Comparison of ENCODE assay signal across 8 mouse cellular contexts in genomic region chr8:53680846-53681245, GRCm38 (mm10). TPM values are rescaled to one million over a fixed set of nuclear protein-coding genes. Genes with fewer than 3 reads are reported as not detected.
A peak's percentile ranks its signal among the peaks of the same experiment; 100 is the strongest.
DNase-seq lines count a peak whose midpoint lies in the region; ATAC-seq and TF ChIP-seq lines count a peak whose summit lies in the region.

No protein-coding gene starts in this region.

- H3K9ac ChIP-seq in midbrain, postnatal 0 days (replicated peaks; ENCODE audit: low read length, poor library complexity, severe bottlenecking), result no peak overlapping the region

- H3K9me3 ChIP-seq in forebrain, embryonic 10.5 days, result no peaks in the 10 kb centered on the region; the same call in 1 of the 2 replicates
- H3K9me3 ChIP-seq in hindbrain, embryonic 10.5 days, result 0 out of 2 replicates have a peak, but pooled peaks cover 3% of the 10 kb centered on the region
- H3K9me3 ChIP-seq in midbrain, postnatal 0 days (ENCODE audit: low read length), result no peaks in the 10 kb centered on the region

- H3K4me1 ChIP-seq in forebrain, embryonic 10.5 days, result no peaks in the 10 kb centered on the region
- no peaks in the 10 kb centered on the region for H3K4me1 ChIP-seq in hindbrain, embryonic 10.5 days (replicated peaks)
- 0 out of 2 replicates have a peak, but pooled peaks cover 2% of the 10 kb centered on the region for H3K4me1 ChIP-seq in midbrain, postnatal 0 days (ENCODE audit: insufficient read depth, low read length)

- peak overlapping the region; percentile 0; the same call in 1 of the 2 replicates for H3K4me2 ChIP-seq in midbrain, postnatal 0 days (ENCODE audit: low read depth, low read length, poor library complexity, severe bottlenecking)

- 28% methylated on average over 12 of the region's 12 CpGs for WGBS in forebrain, embryonic 10.5 days
- 28% methylated on average over 12 of the region's 12 CpGs for WGBS in hindbrain, embryonic 10.5 days
- WGBS in midbrain, postnatal 0 days, result 12% methylated on average over 12 of the region's 12 CpGs

- TF ChIP-seq CTCF in midbrain, postnatal 0 days (IDR thresholded peaks at IDR 0.05), result peak; percentile 93

- no peaks in the 10 kb centered on the region for H3K27me3 ChIP-seq in forebrain, embryonic 10.5 days (ENCODE audit: poor library complexity, severe bottlenecking)
- no peaks in the 10 kb centered on the region for H3K27me3 ChIP-seq in hindbrain, embryonic 10.5 days (ENCODE audit: insufficient read depth, poor library complexity, severe bottlenecking)
- no peaks in the 10 kb centered on the region for H3K27me3 ChIP-seq in midbrain, postnatal 0 days (ENCODE audit: insufficient read depth, low read length)

- peak; percentile 87 for ATAC-seq in midbrain, postnatal 0 days (ENCODE audit: low FRiP score)

- H3K27ac ChIP-seq in forebrain, embryonic 10.5 days, result no peak overlapping the region
- no peak overlapping the region for H3K27ac ChIP-seq in hindbrain, embryonic 10.5 days
- H3K27ac ChIP-seq in midbrain, postnatal 0 days (ENCODE audit: low read depth, low read length), result no peak overlapping the region

- intact Hi-C loops in left cerebral cortex, postnatal 25 days (cut with DNase I), result loop anchor here (5.0 kb wide), 1 partner anchor 811 kb away; no protein-coding TSS in a partner anchor

- H3K4me3 ChIP-seq in forebrain, embryonic 10.5 days, result no peak overlapping the region
- H3K4me3 ChIP-seq in hindbrain, embryonic 10.5 days, result no peak overlapping the region
- H3K4me3 ChIP-seq in midbrain, postnatal 0 days (ENCODE audit: low read depth, low read length), result no peak overlapping the region

- DNase-seq in adrenal gland, adult 2 months, result peak; percentile 2
- no peak for DNase-seq in adrenal gland, adult 8-10 months
- peak; percentile 4 to 11 for DNase-seq in adrenal gland, postnatal 36 days
- DNase-seq in forebrain, embryonic 10.5 days (ENCODE audit: extremely low spot score, low spot score), result peak; percentile 51
- peak; percentile 63 for DNase-seq in hindbrain, embryonic 10.5 days (ENCODE audit: low spot score)
- peak; percentile 64 to 83 for DNase-seq in left cerebral cortex, postnatal 25 days (ENCODE audit: low spot score in 2 of 2)
- DNase-seq in midbrain, postnatal 0 days (ENCODE audit: low spot score), result peak; percentile 87
- DNase-seq in testis, postnatal 14 days (ENCODE audit: low spot score), result peak; percentile 6

- H3K36me3 ChIP-seq in forebrain, embryonic 10.5 days (replicated peaks), result no peaks in the 10 kb centered on the region
- H3K36me3 ChIP-seq in hindbrain, embryonic 10.5 days, result no peaks in the 10 kb centered on the region
- H3K36me3 ChIP-seq in midbrain, postnatal 0 days (ENCODE audit: insufficient read depth, low read length), result no peaks in the 10 kb centered on the region

RNA-seq across cellular contexts. Expression of gene Neil3, which starts 42.0 kb away (rescaled TPM):
- total RNA-seq in adrenal gland, adult 2 months (2021), result under 1 TPM; 0.35 to 0.69 TPM
- polyA plus RNA-seq in adrenal gland, adult 2 months (2012; rRNA removed), result 0.11 and 0.17 TPM in 2 replicates
- total RNA-seq in adrenal gland, adult 8-10 months (2022), result 1 to 10 TPM in 1 of 4 experiments, under 1 TPM in 3; 0.26 to 2.3 (median 0.48) TPM
- total RNA-seq in adrenal gland, postnatal 36 days (2021), result 1 to 10 TPM; 1.8 to 1.9 TPM
- polyA plus RNA-seq in forebrain, embryonic 10.5 days (2016; fragmentation: Nextera tagmentation; extraction: Ambion mirVana), result 25.9 and 27.9 TPM in 2 replicates
- polyA plus RNA-seq in hindbrain, embryonic 10.5 days (2016; fragmentation: Nextera tagmentation; extraction: Ambion mirVana), result 25.3 and 30.3 TPM in 2 replicates
- total RNA-seq in left cerebral cortex, postnatal 25 days (2021), result under 1 TPM; 0.16 to 0.80 TPM
- 0.66 and 5.2 TPM in 2 replicates for total RNA-seq in midbrain, postnatal 0 days (2014; rRNA removed)
- polyA plus RNA-seq in midbrain, postnatal 0 days (2015; fragmentation: Nextera tagmentation; extraction: Ambion mirVana), result 1.9 and 2.0 TPM in 2 replicates
